Mouse (Mus musculus): ENCODE measurements at regions not wholly inside any gene's neighbourhood (a gene's known extent, or its start where the extent isn't known, plus 50 kb on each side); places are given as distances from the start of the nearest gene placed in this dataset.

- Histone ChIP-seq H3K4me1 (replicated peaks) (peaks cover 10% of the 10 kb centered on the region), H3K9ac (replicated peaks) (no peak overlapping the region), H3K4me3 (replicated peaks) (no peak overlapping the region), H3K36me3 (no peaks in the 10 kb centered on the region), H3K9me3 (no peaks in the 10 kb centered on the region), H3K27me3 (no peaks in the 10 kb centered on the region), H3K4me2 (replicated peaks) (no peak overlapping the region), H3K27ac (no peak overlapping the region)
- no peak for ATAC-seq
These were observed 150.3 kb downstream of the Rnf152 start for GRCm38 (mm10) chr1:105206216-105206615.

GRCm38 (mm10) chr1:105199305-105199704 lies 157.2 kb downstream of the Rnf152 start:
- H3K9me3 ChIP-seq, result no peaks in the 10 kb centered on the region
- WGBS, result 88% methylated on average over 3 of the region's 3 CpGs
- no peak overlapping the region for H3K4me3 ChIP-seq (replicated peaks)
- no peaks in the 10 kb centered on the region for H3K36me3 ChIP-seq
- no peaks in the 10 kb centered on the region for H3K27me3 ChIP-seq
- H3K9ac ChIP-seq (replicated peaks), result no peak overlapping the region
- ATAC-seq, result no peak
- no peak overlapping the region for H3K27ac ChIP-seq
- H3K4me2 ChIP-seq (replicated peaks), result no peak overlapping the region
- no peaks in the 10 kb centered on the region for H3K4me1 ChIP-seq (replicated peaks)

DNA sequence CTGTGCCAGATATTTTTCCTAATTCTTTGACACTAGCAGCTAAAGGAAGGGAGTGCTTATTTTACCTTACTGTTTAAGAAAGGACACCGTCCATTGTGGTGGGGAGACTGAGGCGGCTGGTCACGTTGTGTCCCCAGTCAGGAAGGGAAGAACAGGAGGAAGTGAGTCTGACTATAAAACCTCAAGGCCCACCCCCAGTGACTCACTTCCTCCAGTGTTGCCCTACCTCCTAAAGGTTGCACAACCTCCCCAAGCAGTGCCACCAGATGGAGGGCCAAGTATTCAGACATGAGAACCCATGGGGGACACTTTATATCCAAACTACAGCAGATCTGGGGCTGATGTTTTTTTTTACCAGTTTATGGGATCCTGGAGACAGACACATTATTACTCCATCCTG lies 165.4 kb downstream of the Rnf152 start:
- Histone ChIP-seq H3K27me3 (no peaks in the 10 kb centered on the region), H3K27ac (no peak overlapping the region), H3K36me3 (no peaks in the 10 kb centered on the region), H3K4me3 (replicated peaks) (no peak overlapping the region), H3K9me3 (no peaks in the 10 kb centered on the region), H3K4me1 (replicated peaks) (no peaks in the 10 kb centered on the region), H3K9ac (replicated peaks) (no peak overlapping the region), H3K4me2 (replicated peaks) (no peak overlapping the region)
- WGBS, result 97% methylated on average over 3 of the region's 3 CpGs
- no peak for ATAC-seq

- Histone ChIP-seq H3K4me1 (replicated peaks) (no peaks in the 10 kb centered on the region), H3K27ac (no peak overlapping the region), H3K9me3 (no peaks in the 10 kb centered on the region), H3K9ac (replicated peaks) (no peak overlapping the region), H3K27me3 (no peaks in the 10 kb centered on the region), H3K36me3 (no peaks in the 10 kb centered on the region), H3K4me3 (replicated peaks) (no peak overlapping the region), H3K4me2 (replicated peaks) (no peak overlapping the region)
- no peak for ATAC-seq
These were observed 167.6 kb downstream of the Rnf152 start for GRCm38 (mm10) chr1:105188920-105189266.

- 76% methylated on average over 3 of the region's 3 CpGs for WGBS
- Histone ChIP-seq H3K9ac (replicated peaks) (no peak overlapping the region), H3K36me3 (no peaks in the 10 kb centered on the region), H3K9me3 (no peaks in the 10 kb centered on the region), H3K4me1 (replicated peaks) (no peaks in the 10 kb centered on the region), H3K27me3 (no peaks in the 10 kb centered on the region), H3K4me2 (replicated peaks) (no peak overlapping the region), H3K27ac (no peak overlapping the region), H3K4me3 (replicated peaks) (no peak overlapping the region)
- ATAC-seq, result no peak
These were observed 168.1 kb downstream of the Rnf152 start for GRCm38 (mm10) chr1:105188210-105188919.

- no peaks in the 10 kb centered on the region for H3K9me3 ChIP-seq
- WGBS, result 88% methylated on average over 3 of the region's 3 CpGs
- no peak overlapping the region for H3K4me3 ChIP-seq (replicated peaks)
These were observed 172.0 kb downstream of the Rnf152 start for GRCm38 (mm10) chr1:105184470-105184869.

GRCm38 (mm10) chr1:105179371-105179823 lies 177.1 kb downstream of the Rnf152 start:
- no peak overlapping the region for H3K4me3 ChIP-seq (replicated peaks)
- no peaks in the 10 kb centered on the region for H3K9me3 ChIP-seq
- no peak overlapping the region for H3K27ac ChIP-seq
- no peak overlapping the region for H3K4me2 ChIP-seq (replicated peaks)
- 65% methylated on average over 3 of the region's 3 CpGs for WGBS
- peaks cover 14% of the 10 kb centered on the region for H3K4me1 ChIP-seq (replicated peaks)
- H3K9ac ChIP-seq (replicated peaks), result no peak overlapping the region
- no peaks in the 10 kb centered on the region for H3K36me3 ChIP-seq
- no peaks in the 10 kb centered on the region for H3K27me3 ChIP-seq
- peak; percentile 87 for ATAC-seq

More at GRCm38 (mm10) chr1:105184470-105184869, 172.0 kb downstream of the Rnf152 start:
- no peaks in the 10 kb centered on the region for H3K36me3 ChIP-seq
- no peak for ATAC-seq
- no peak overlapping the region for H3K4me2 ChIP-seq (replicated peaks)
- no peak overlapping the region for H3K27ac ChIP-seq
- H3K27me3 ChIP-seq, result no peaks in the 10 kb centered on the region
- H3K4me1 ChIP-seq (replicated peaks), result peaks cover under 1% of the 10 kb centered on the region; the same call in 1 of the 2 replicates
- H3K9ac ChIP-seq (replicated peaks), result no peak overlapping the region

DNA sequence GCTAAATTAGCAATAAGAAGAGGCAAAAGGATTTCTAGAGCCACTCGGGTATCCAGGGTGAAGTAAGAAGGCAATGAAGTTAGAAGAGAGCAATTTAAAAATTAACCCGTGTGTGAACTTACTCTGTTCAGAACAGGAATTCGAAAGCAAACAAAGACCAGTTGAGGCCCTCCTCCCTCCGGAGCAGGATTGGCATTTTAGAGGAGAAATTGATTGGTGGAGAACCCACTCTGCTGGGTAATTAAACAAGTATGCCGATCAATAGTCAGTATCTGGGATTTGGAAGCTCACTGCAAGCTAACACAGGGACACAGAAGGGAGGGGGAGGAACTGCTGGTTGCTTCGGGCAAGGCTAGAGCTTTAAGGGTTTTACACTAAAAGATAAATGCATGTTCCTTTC lies 177.7 kb downstream of the Rnf152 start:
- H3K9ac ChIP-seq (replicated peaks), result no peak overlapping the region
- H3K27me3 ChIP-seq, result no peaks in the 10 kb centered on the region
- WGBS, result 21% methylated on average over 6 of the region's 6 CpGs
- no peaks in the 10 kb centered on the region for H3K36me3 ChIP-seq
- no peak overlapping the region for H3K27ac ChIP-seq
- H3K4me2 ChIP-seq (replicated peaks), result no peak overlapping the region
- ATAC-seq, result peak; percentile 34
- H3K4me1 ChIP-seq (replicated peaks), result peaks cover 14% of the 10 kb centered on the region
- no peaks in the 10 kb centered on the region for H3K9me3 ChIP-seq
- H3K4me3 ChIP-seq (replicated peaks), result no peak overlapping the region

- Histone ChIP-seq H3K27me3 (no peaks in the 10 kb centered on the region), H3K36me3 (no peaks in the 10 kb centered on the region), H3K9me3 (no peaks in the 10 kb centered on the region), H3K4me3 (replicated peaks) (no peak overlapping the region), H3K9ac (replicated peaks) (no peak overlapping the region), H3K4me2 (replicated peaks) (no peak overlapping the region), H3K27ac (no peak overlapping the region), H3K4me1 (replicated peaks) (peaks cover 14% of the 10 kb centered on the region)
- WGBS, result 75% methylated on average over 2 of the region's 2 CpGs
- no peak for ATAC-seq
These were observed 178.6 kb downstream of the Rnf152 start for GRCm38 (mm10) chr1:105177938-105178337.

GRCm38 (mm10) chr1:105177015-105177762 lies 179.3 kb downstream of the Rnf152 start:
- no peak for ATAC-seq
- H3K9ac ChIP-seq (replicated peaks), result no peak overlapping the region
- WGBS, result 83% methylated on average over 10 of the region's 10 CpGs
- no peak overlapping the region for H3K4me3 ChIP-seq (replicated peaks)
- no peaks in the 10 kb centered on the region for H3K9me3 ChIP-seq
- no peak overlapping the region for H3K4me2 ChIP-seq (replicated peaks)
- no peak overlapping the region for H3K27ac ChIP-seq
- no peaks in the 10 kb centered on the region for H3K36me3 ChIP-seq
- peaks cover 16% of the 10 kb centered on the region for H3K4me1 ChIP-seq (replicated peaks)
- no peaks in the 10 kb centered on the region for H3K27me3 ChIP-seq

GRCm38 (mm10) chr1:105170979-105171378 lies 185.5 kb downstream of the Rnf152 start:
- no peaks in the 10 kb centered on the region for H3K9me3 ChIP-seq
- no peak overlapping the region for H3K27ac ChIP-seq
- H3K36me3 ChIP-seq, result no peaks in the 10 kb centered on the region
- 76% methylated on average over 1 of the region's 1 CpGs for WGBS
- no peak for ATAC-seq
- H3K4me2 ChIP-seq (replicated peaks), result no peak overlapping the region
- 0 out of 2 replicates have a peak, but pooled peaks cover 2% of the 10 kb centered on the region for H3K4me1 ChIP-seq (replicated peaks)
- H3K9ac ChIP-seq (replicated peaks), result no peak overlapping the region
- no peaks in the 10 kb centered on the region for H3K27me3 ChIP-seq
- no peak overlapping the region for H3K4me3 ChIP-seq (replicated peaks)

GRCm38 (mm10) chr1:105170114-105170506 lies 186.4 kb downstream of the Rnf152 start:
- H3K36me3 ChIP-seq, result no peaks in the 10 kb centered on the region
- H3K9ac ChIP-seq (replicated peaks), result no peak overlapping the region
- no peak overlapping the region for H3K4me2 ChIP-seq (replicated peaks)
- ATAC-seq, result no peak
- WGBS, result 94% methylated on average over 4 of the region's 4 CpGs
- 0 out of 2 replicates have a peak, but pooled peaks cover 2% of the 10 kb centered on the region for H3K4me1 ChIP-seq (replicated peaks)
- H3K9me3 ChIP-seq, result no peaks in the 10 kb centered on the region
- no peak overlapping the region for H3K27ac ChIP-seq
- H3K27me3 ChIP-seq, result no peaks in the 10 kb centered on the region
- H3K4me3 ChIP-seq (replicated peaks), result no peak overlapping the region
